Mouse (Mus musculus): ENCODE results near the gene Arih1. TPM values are rescaled to one million over a fixed set of nuclear protein-coding genes. Genes with fewer than 3 reads are reported as not detected.

Gene Arih1
- polyA plus RNA-seq (2012; ENCODE audit: low replicate concordance) = 24.5 and 46.6 TPM in 2 replicates

DNA sequence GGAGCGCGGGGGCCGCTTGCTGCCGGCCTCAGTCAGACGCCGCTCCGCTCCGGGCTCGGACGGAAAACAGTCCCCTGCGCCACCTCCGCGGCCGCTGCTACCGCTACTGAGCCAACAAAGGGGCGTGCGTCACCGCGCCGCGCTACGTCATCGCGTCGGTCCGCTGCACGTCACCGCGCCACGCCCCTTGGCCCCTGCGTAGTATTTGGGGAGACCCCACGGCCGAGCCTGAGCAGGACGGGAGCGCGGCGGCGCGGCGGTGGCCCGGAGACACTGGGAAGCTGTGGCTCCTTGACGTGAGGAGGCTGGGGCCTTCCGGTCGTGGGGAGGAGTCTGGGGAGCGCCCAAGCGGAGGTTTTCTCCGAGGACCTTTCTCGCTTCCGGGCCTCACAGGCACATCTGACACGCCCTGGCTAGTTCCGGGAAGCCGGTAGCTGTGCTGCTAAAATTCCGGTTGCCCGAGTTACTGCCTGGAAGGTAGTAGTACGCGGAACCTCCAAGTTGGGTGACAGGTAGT is at the start of gene Arih1:
Gene Arih1, minus strand, starts transcription at position 70 of the 517 bp plus-strand sequence.

DNA sequence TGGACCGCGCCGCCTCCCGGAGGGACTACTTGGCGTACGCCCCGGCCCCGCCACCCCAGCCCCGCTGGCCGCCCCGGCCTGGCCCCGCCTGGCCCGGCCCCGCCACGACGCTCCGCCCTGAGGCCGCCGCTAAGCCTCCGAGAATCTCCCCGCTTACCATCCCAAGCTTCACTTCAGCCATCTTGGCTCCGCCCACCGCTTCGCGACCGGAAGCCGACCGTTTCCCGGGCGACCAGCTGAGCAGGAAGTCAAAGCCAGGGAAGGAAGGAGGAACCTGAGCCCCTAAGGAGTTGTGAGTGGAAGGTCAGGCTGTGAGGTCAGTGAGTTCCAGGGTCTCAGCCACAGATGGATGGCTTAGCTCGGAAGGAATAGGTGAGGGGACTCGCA is 133.2 kb downstream of the Arih1 start, which contains the start of gene Bbs4:
Gene Bbs4, minus strand, starts transcription at position 256 of the 387 bp plus-strand sequence.

Other genes starting within 250 kb of the Arih1 start
- gene Adpgk, start 195.1 kb downstream of the Arih1 start, polyA plus RNA-seq (2012; ENCODE audit: low replicate concordance) = 6.3 and 11.6 TPM in 2 replicates
- 0.14 and 0.28 TPM in 2 replicates for gene Bbs4, start 133.1 kb downstream of the Arih1 start, polyA plus RNA-seq (2012; ENCODE audit: low replicate concordance)
- gene Hexa, start 52.9 kb upstream of the Arih1 start, polyA plus RNA-seq (2012; ENCODE audit: low replicate concordance) = 26.6 and 30.9 TPM in 2 replicates
- 0.64 TPM in 1 of 2 replicates, not detected in the other for gene Tmem202, start 53.2 kb upstream of the Arih1 start, polyA plus RNA-seq (2012; ENCODE audit: low replicate concordance)
- gene Celf6, start 91.3 kb upstream of the Arih1 start, polyA plus RNA-seq (2012; ENCODE audit: low replicate concordance) = 0.12 TPM in 1 of 2 replicates, not detected in the other
- 9.5 and 12.6 TPM in 2 replicates for gene Parp6, start 130.7 kb upstream of the Arih1 start, polyA plus RNA-seq (2012; ENCODE audit: low replicate concordance)
- 65.5 and 110 TPM in 2 replicates for gene Pkm, start 169.8 kb upstream of the Arih1 start, polyA plus RNA-seq (2012; ENCODE audit: low replicate concordance)
- gene Gramd2, start 193.5 kb upstream of the Arih1 start, polyA plus RNA-seq (2012; ENCODE audit: low replicate concordance) = 0.16 TPM in 1 of 2 replicates, not detected in the other

All from leukemia stem cell, adult 10-12 weeks (primary cell).